Mouse (Mus musculus): Measurements from ENCODE around the gene Gm11037. TPM values are rescaled to one million over a fixed set of nuclear protein-coding genes. Genes with fewer than 3 reads are reported as not detected.

The Gm11037 gene
- polyA plus RNA-seq, 1 experiment = not detected

DNA sequence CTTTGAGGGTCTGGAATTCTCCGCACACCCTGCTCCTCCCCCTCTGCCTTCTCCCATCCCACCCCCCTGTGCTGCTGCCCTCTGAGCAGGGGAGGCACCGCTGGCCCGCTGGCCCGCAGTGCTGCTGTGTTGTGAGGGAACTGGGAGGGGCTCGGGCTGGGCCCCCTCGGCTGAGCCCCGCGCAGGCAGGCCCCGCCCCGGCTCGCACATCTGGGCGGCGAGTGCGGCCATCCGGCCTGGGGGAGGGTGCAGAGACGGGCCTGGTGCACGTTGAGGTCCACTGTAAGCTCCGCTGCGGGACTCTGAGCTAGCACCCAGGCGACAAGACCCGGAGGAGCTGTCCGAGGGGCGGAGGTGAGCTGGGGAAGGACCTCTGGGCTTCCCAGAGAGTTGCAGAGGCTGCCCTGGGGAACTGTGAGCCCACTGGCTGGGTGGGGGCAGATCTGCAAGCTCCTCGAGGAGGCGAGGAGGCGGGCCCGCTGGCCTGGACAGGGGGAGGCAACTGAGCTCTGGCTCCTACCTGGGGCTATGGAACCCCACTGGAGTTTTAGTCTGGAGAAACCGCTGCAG, 6.1 kb upstream of the Gm11037 start, which contains the start of gene Hspa12b:
Hspa12b (plus strand) TSS at position 120 of the 570 bp plus-strand sequence.
- peaks cover 47% of the 10 kb centered on the region for H3K27me3 ChIP-seq (replicated peaks)
- H3K36me3 ChIP-seq (replicated peaks; ENCODE audit: low read length) = no peaks in the 10 kb centered on the region
- peak within 1 kb of the TSS; percentile 89 for H3K4me3 ChIP-seq (replicated peaks)
- TF ChIP-seq FLI1 (IDR thresholded peaks at IDR 0.05; ENCODE audit: low read length) (no peak), GATA1 (IDR thresholded peaks at IDR 0.05; ENCODE audit: borderline replicate concordance, low read length) (no peak)
- peaks cover 75% of the 10 kb centered on the region for H3K4me1 ChIP-seq
- H3K9me3 ChIP-seq = no peaks in the 10 kb centered on the region

DNA sequence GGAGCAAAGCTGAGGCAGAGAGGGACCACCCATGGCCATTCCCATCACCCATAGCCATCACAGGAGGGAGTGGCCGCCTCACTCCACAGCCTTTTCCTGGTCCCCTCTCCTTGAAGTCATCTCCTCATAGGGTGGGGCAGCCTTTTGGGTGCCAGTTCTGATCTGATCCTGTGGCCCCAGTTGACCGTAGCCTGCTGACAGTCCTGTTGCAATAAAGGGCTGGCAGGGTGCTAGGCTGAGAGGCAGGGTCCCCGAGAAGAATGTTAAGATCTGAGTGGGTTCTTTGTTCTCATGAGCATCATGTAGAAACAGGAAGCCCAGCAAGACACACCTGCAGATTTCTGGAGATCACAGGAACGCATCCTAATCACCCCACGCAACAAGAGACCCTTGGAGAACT, 5.1 kb upstream of the Gm11037 start:
- Histone ChIP-seq H3K4me1 (peaks cover 66% of the 10 kb centered on the region), H3K27me3 (replicated peaks) (peaks cover 47% of the 10 kb centered on the region), H3K4me3 (replicated peaks) (peak overlapping the region; percentile 57), H3K9me3 (no peaks in the 10 kb centered on the region), H3K36me3 (replicated peaks; ENCODE audit: low read length) (no peaks in the 10 kb centered on the region)
- TF ChIP-seq GATA1 (IDR thresholded peaks at IDR 0.05; ENCODE audit: borderline replicate concordance, low read length) (no peak), FLI1 (IDR thresholded peaks at IDR 0.05; ENCODE audit: low read length) (no peak)

DNA sequence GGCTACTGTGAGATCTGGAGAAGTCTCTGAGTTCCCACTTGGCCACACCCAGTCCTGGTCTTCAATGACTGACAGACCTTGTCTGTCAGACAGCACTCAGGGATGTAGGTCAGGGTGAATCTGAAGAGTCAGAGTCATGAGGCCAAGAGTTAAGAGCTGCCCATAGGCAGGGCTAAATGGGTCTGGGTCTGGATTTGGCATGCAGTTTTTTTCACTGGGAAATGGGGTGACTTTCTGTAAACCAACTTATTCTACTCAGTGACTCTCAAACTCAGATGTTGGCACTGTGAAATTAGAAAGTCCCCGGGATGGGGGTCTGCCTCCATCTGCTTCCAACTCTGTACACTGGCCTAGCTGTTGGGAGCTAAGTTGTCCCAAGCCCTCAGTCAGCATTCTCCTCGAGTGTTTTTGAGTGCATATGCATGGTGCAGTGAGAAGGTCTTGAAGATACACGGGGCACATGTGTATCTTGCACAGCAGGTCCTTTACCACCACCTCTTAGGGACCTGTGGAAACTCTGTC, 4.6 kb upstream of the Gm11037 start:
- H3K36me3 ChIP-seq (replicated peaks; ENCODE audit: low read length) = no peaks in the 10 kb centered on the region
- no peak for TF ChIP-seq GATA1 (IDR thresholded peaks at IDR 0.05; ENCODE audit: borderline replicate concordance, low read length)
- TF ChIP-seq FLI1 (IDR thresholded peaks at IDR 0.05; ENCODE audit: low read length) = no peak
- peaks cover 47% of the 10 kb centered on the region for H3K27me3 ChIP-seq (replicated peaks)
- H3K9me3 ChIP-seq = no peaks in the 10 kb centered on the region
- peaks cover 61% of the 10 kb centered on the region for H3K4me1 ChIP-seq
- no peak overlapping the region for H3K4me3 ChIP-seq (replicated peaks)

DNA sequence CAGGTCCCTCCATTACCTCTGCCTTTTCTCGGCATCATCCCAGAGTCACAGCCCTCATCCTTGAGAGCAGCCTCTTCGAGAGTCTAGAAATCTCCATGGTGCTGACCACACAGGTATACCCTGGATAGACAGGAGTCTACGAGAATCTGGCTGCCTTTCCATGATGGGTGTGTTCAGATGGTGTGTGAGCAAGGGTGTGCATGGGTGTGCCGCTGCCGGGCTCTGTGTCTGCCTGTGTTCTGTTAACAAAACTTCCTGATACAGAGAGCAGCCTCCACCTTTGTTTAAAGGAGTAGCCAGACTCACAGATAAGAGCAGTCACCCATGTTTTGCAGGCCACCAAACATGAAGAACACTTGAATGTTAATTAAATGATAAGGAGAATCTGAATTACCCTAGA, 3.5 kb upstream of the Gm11037 start:
- H3K4me1 ChIP-seq = peaks cover 61% of the 10 kb centered on the region
- no peaks in the 10 kb centered on the region for H3K9me3 ChIP-seq
- peaks cover 45% of the 10 kb centered on the region for H3K27me3 ChIP-seq (replicated peaks)
- peaks cover 4% of the 10 kb centered on the region for H3K36me3 ChIP-seq (replicated peaks; ENCODE audit: low read length)
- no peak overlapping the region for H3K4me3 ChIP-seq (replicated peaks)
- no peak for TF ChIP-seq FLI1 (IDR thresholded peaks at IDR 0.05; ENCODE audit: low read length)
- TF ChIP-seq GATA1 (IDR thresholded peaks at IDR 0.05; ENCODE audit: borderline replicate concordance, low read length) = no peak

DNA sequence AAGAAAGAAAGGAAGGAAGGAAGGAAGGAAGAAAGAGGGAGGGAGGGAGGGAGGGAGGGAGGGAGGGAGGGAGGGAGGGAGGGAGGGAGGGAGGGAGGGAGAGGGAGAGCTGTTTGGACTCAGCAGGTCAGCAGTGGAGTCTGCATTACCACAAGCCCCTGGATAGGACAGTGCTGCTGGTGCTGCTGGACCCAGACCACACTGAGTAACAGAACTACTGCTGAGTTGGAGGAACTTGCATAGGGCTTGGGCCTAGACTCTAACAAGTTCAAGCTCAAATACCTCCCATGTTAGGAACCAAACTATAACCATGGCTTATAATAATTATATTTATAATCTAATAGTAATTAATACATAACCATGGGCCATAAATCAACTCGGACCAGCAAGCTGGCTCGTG, 2.4 kb upstream of the Gm11037 start:
- no peak overlapping the region for H3K4me3 ChIP-seq (replicated peaks)
- peaks cover 61% of the 10 kb centered on the region for H3K4me1 ChIP-seq
- no peak for TF ChIP-seq GATA1 (IDR thresholded peaks at IDR 0.05; ENCODE audit: borderline replicate concordance, low read length)
- H3K27me3 ChIP-seq (replicated peaks) = peaks cover 36% of the 10 kb centered on the region
- H3K36me3 ChIP-seq (replicated peaks; ENCODE audit: low read length) = peaks cover 4% of the 10 kb centered on the region
- H3K9me3 ChIP-seq = no peaks in the 10 kb centered on the region

DNA sequence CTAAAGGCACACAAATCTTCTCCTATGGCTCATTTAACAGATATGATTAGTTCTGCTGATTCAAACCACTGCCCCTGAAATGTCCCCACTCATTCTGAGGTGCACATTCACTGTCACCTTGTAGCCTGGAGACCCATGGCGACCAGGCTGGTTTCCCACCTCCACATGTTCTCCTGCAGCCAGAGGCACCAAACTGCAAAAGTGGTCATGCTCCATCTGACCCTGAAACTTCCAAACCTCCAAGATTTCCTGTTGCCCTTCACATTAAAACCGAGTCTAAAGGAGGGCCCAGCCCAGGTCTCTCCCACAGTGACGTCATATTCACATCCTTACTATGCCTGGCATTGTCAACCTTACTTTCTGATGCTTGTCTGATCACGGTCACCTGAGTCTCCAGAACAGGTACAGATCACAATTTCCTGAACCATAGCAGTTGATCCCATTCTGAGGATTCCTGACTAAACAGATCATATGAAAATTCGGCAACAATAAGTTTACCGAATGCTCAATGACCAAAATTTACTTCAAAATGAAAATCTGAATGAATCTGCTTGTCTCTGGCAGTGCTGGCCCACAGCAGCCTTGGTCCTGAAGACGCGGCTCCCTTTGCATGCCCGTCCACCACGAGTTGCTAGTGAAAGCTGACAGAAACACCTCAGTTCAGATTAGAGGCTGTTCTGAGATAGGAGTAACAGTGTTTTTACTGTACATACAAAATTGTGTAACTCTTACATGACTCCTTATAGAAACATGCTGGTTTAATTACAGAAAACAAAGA, 997 bp upstream of the Gm11037 start:
- H3K4me1 ChIP-seq = peaks cover 61% of the 10 kb centered on the region
- peaks cover 6% of the 10 kb centered on the region for H3K36me3 ChIP-seq (replicated peaks; ENCODE audit: low read length)

DNA sequence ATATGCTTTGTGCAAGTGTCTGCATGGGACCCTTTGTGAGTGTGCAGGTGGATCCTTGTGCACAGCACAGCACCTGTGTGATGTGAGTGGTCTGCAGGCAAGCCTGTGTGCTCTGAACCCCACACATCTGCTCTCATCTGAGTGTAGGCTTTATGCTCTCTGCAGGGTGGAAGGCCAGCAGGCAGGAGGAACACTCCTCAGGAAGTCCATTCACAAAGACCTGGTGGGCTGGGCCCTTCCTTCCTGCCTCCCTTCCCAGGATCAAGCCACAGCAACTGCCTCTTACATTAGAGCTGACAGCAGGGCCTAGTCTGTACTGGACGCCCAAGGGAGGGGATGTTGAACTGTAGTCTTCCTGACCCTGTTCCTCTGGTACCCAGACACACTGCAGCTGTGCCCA, 1.1 kb downstream of the Gm11037 start:
- no peaks in the 10 kb centered on the region for H3K9me3 ChIP-seq
- H3K4me3 ChIP-seq (replicated peaks) = peak overlapping the region; percentile 50
- peaks cover 11% of the 10 kb centered on the region for H3K36me3 ChIP-seq (replicated peaks; ENCODE audit: low read length)
- TF ChIP-seq GATA1 (IDR thresholded peaks at IDR 0.05; ENCODE audit: borderline replicate concordance, low read length) = no peak
- no peak for TF ChIP-seq FLI1 (IDR thresholded peaks at IDR 0.05; ENCODE audit: low read length)
- H3K4me1 ChIP-seq = peaks cover 64% of the 10 kb centered on the region
- peaks cover 3% of the 10 kb centered on the region for H3K27me3 ChIP-seq (replicated peaks)

More for the DNA sequence above, 997 bp upstream of the Gm11037 start:
- H3K4me3 ChIP-seq (replicated peaks) = no peak overlapping the region
- H3K27me3 ChIP-seq (replicated peaks) = peaks cover 22% of the 10 kb centered on the region
- TF ChIP-seq GATA1 (IDR thresholded peaks at IDR 0.05; ENCODE audit: borderline replicate concordance, low read length) (no peak), FLI1 (IDR thresholded peaks at IDR 0.05; ENCODE audit: low read length) (no peak)
- no peaks in the 10 kb centered on the region for H3K9me3 ChIP-seq

DNA sequence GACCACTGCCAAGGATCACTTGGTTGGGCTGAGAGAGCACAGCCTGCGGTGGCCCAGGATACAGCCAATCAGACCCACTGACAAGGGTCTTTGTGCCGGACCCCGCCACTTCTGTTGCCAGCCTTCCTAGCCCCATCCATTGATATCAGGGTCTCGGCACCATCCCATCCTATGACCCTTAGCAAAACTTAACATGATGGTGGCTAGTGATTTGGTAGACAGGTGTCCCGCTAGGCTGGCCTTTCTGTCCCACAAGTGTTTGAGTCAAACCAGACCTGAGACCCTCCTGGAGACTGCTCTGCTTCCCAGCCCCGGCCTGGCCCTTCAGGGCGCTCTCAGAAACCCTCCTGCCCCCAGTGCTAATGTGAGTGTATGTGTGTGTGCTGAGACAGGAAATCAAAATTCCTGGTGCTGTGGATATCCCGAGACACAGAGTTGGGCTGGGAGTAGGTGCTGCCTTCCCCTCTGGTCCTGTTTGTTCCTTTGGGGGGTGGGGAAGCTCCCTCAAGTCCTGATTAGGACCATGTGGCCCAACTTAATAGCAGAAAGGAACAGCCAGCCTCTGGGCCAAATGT, 1.6 kb downstream of the Gm11037 start:
- H3K4me3 ChIP-seq (replicated peaks) = peak overlapping the region; percentile 75
- no peak for TF ChIP-seq FLI1 (IDR thresholded peaks at IDR 0.05; ENCODE audit: low read length)
- no peak for TF ChIP-seq GATA1 (IDR thresholded peaks at IDR 0.05; ENCODE audit: borderline replicate concordance, low read length)
- H3K36me3 ChIP-seq (replicated peaks; ENCODE audit: low read length) = peaks cover 11% of the 10 kb centered on the region
- peaks cover 69% of the 10 kb centered on the region for H3K4me1 ChIP-seq
- no peaks in the 10 kb centered on the region for H3K9me3 ChIP-seq
- H3K27me3 ChIP-seq (replicated peaks) = no peaks in the 10 kb centered on the region

DNA sequence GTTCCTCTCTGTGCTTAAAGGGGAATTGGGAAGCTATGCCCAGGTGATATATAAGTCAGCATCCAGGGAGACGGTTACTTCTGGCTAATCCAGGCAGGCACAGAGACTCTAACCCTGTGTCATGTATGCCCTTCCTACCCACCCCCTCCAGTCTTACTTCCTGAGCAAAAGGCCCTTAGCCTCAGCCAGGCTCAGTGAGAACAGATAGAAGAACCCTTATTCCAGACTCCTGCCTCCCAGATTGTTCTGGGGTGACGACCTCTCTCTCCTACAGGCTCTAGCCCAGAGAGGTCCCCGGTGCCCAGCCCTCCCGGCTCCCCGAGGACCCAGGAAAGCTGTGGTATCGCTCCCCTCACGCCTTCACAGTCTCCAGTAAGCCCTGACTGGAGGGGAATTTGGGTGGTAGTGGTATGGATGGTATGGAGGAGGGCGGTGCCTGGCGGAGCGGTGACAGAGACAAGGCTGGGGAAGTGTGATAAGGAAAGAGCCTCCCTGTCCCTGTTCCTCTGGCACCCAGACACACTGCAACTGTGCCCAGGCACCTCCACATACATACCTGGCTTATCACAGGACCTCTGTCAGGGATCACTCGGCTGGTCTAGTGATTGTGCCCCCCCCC, 2.3 kb downstream of the Gm11037 start:
- TF ChIP-seq FLI1 (IDR thresholded peaks at IDR 0.05; ENCODE audit: low read length) (no peak), GATA1 (IDR thresholded peaks at IDR 0.05; ENCODE audit: borderline replicate concordance, low read length) (0 out of 3 replicates have a peak, but pooled peaks have one; percentile 12)
- Histone ChIP-seq H3K27me3 (replicated peaks) (peaks cover 2% of the 10 kb centered on the region), H3K9me3 (no peaks in the 10 kb centered on the region), H3K4me3 (replicated peaks) (peak overlapping the region; percentile 75), H3K36me3 (replicated peaks; ENCODE audit: low read length) (peaks cover 13% of the 10 kb centered on the region), H3K4me1 (peaks cover 76% of the 10 kb centered on the region)

Data from megakaryocyte, embryonic 14.5 days (primary cell).